Mouse (Mus musculus) kidney, adult 8-10 months (tissue): ENCODE data around the gene 2700097O09Rik.
"Not testable (repeated sequence)": the region's sequence is repeated elsewhere in the genome, so short reads cannot be mapped to it uniquely, and the experiment has no call there.

Experiments used
- DNase-seq, 2 experiments: peaks; one replicate each; pipeline ENCODE4 v3.0.0; 2022

2700097O09Rik gene

DNA sequence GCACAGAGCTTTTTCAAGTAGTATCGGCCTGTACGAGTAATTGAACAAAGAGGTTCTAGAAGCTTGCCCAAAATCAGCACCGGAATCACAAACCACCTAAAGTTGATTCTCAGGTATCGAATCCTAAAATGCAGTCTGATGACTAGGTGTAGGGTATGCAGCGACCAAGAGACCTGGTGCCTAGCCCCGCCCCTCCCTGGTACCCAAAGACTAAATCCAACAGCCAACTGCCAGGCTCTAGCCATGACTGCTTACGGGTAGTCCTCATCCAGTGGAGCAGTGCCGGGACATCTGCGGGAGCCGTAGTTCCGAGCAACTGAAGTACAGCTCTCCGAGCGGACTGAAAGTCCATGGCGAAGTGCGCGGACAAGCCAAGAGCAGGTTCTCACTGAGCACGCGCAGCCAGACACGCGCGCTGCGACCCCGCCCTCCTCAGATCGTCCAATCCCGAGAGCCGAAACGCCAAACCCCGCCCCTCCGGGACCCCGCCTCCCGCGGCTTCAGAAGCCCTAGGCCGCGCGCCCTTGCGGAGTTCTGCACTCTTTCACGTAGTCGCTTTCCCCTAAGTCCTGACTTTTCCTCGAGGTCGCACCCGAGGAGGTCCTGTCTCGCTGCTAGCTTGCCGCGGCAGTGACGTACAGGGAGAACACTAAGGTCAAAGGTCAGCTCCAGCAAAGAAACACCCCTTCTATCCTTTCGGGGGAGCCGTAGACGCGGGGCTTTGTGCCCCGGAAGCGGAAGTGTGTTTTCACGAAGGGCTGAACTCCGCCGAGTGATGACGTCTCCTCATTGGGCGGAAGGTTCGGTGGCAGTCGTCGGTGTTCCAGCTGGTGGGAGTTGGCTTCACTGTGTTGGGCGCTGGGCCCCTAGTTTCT, at the start of gene 2700097O09Rik, which contains the start of gene Srp54a:
2700097O09Rik (minus strand) TSS at position 385 of the 875 bp plus-strand sequence.
Srp54a (plus strand) TSS at position 537 of the 875 bp plus-strand sequence.
- DNase-seq = peak; percentile 92 to 95

GRCm38 (mm10) chr12:55124731-55125130, 44.8 kb upstream of the 2700097O09Rik start:
- DNase-seq = not testable (repeated sequence)

DNA sequence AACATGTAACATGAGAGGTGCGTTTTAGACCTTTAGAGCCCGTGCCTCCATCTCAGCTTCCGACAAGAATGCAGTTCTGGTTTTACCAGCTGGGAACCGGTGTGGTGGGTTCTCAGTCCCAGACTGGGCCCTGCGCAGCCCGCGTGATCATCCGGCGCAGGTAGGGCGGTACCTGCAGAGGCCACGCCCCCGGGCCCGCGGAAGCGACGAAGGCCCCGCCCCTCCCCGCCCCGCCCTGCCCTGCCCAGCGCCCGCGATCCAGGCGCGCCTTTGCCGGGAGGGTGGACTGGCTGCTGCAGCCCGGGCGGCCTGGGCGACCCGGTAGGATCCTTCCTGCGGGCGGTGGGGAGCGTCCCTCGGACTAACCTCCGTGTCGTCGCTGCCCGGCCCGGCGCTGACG, 44.3 kb upstream of the 2700097O09Rik start, which contains the start of gene Fam177a:
Fam177a (plus strand) TSS at position 228 of the 400 bp plus-strand sequence.
- DNase-seq = not testable (repeated sequence)

GRCm38 (mm10) chr12:55112616-55113015, 32.7 kb upstream of the 2700097O09Rik start:
- not testable (repeated sequence) for DNase-seq

DNA sequence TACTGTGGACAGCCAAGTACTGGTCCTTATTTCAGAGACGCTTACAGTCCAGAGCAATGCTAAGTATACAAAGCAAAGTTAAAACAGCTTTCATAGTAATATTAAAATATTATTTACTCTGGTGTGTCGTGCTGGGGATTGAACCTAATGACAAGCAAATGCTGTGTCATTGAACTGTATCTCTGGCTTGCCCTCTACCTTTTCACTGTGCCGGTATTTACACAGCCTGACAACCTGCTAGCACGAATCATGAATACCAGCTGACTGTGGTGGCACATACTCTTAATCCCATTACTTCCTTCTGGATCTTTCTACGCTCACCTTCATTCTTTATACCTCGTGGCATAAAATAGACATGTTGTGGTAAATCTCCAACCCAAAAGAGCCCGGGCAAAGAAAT, 12.2 kb upstream of the 2700097O09Rik start:
- not testable (repeated sequence) for DNase-seq

DNA sequence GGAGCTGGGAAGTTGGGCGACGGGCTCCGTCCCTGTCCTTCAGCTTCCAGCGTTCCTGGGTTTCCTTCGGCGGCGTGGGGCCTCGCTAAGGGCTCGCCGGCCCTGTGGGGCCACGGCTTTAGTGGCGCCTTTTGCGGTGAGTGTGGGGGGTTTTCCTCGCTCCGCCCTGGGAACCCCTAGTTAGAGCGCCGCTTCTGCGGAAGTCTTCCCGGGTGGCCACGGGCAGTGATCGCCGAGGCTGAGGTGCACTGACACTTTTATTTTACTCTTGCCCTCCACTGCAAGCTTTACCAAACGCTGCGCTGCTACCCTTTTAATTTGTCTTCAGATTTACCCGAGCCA, 662 bp upstream of the 2700097O09Rik start:
- DNase-seq = not testable (repeated sequence)

- DNase-seq = not testable (repeated sequence)
Observed at GRCm38 (mm10) chr12:55078706-55079105, 1.2 kb downstream of the 2700097O09Rik start.

- DNase-seq = no peak
Observed at GRCm38 (mm10) chr12:55075296-55075695, 4.6 kb downstream of the 2700097O09Rik start.

DNA sequence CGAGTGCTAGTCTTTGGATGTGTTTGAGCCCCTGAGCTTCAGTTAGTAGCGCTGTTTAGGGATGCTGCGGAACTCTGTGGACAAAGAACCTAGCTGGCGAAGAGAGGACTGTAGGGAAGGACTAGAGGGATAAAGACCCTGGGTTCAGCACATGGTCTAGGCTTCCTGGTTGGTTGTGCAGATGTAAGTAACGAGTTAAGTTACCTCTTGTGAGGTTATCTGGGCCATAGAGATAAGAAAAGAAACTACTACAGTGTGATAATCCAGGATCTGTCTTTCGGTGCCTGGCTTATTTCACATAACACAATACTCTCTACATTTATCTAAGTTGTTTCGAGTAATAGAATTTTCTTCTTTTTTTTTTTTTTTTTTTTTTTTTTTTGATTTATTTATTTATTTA, 6.2 kb downstream of the 2700097O09Rik start:
- no peak for DNase-seq

- DNase-seq = no peak
Observed at GRCm38 (mm10) chr12:55072495-55072894, 7.4 kb downstream of the 2700097O09Rik start.

- peak in 1 of 2 experiments; percentile 20 for DNase-seq
Observed at GRCm38 (mm10) chr12:55062141-55062540, 17.8 kb downstream of the 2700097O09Rik start.

- DNase-seq = no peak
Observed at GRCm38 (mm10) chr12:55061006-55061405, 18.9 kb downstream of the 2700097O09Rik start.

DNA sequence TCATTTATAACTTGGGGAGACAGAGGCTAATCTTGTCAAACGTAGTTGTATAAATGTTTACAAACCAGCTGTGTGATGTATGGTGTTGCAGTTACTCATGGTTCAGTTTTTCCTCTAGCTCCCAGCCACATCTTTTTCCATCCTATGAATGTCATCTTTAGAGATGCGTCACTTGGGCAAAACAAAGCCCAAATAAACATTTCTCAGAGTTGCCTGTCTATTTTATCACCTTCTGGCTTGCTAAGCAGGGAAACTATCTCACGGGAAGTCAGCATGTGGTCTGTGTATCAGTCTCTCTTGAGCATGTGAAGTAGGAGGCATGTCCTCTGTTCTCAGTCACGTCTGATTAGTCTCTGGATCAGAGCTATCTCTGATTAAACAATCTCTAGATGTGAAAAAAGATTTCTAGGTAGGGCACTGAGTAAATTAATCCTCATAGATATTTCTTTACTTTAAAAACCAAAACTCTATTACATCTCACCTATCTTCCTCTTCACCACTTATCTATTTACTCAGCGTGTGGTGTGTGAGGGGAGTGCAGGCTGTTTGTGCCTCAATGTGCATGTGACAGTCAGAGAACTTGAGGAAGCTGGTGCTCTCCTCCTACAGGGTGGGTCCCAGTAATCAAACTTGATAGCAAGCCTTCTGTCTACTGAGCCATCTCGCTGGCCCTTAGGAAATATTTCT, 19.6 kb downstream of the 2700097O09Rik start:
- DNase-seq = no peak

DNA sequence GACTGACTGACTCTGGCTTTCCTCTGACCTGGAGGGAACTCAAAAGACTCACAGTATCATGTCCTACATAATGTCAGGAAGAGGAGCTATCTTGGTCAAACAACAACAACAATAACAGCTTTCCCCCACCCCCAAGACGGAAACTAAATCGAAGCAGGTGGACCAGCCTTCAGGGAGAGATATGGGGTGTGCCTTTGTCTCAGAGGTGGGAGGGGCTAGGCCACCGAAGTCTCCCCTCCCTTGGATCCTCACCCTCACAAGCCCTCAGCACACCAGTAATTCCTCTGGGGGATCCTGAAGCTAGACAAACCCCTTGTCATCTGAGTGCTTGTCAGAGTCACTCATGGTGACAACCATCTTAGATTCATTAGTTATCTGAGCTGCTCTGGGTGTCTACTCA, 20.1 kb downstream of the 2700097O09Rik start:
- DNase-seq = no peak

GRCm38 (mm10) chr12:55058865-55059615, 20.9 kb downstream of the 2700097O09Rik start:
- DNase-seq = peak; percentile 45 to 55

DNA sequence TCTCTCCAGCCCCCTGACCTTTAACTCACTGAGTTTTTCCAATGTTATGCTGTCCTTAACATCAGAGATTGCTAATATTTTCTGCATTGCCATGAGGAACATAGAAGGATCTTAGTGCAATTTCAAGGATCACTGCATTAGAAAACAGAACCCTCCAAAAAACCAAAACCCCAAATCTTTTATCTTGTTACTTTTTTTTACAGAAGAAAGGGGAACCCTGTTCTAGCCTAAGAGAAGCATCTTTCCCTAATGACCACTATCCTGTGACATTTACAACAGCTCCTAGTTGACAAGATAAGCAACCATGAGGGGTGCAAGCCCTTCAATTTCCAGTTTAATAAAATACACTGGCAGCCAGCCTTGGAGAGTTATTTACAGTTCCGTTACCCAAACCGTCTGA, 23.2 kb downstream of the 2700097O09Rik start:
- no peak for DNase-seq

DNA sequence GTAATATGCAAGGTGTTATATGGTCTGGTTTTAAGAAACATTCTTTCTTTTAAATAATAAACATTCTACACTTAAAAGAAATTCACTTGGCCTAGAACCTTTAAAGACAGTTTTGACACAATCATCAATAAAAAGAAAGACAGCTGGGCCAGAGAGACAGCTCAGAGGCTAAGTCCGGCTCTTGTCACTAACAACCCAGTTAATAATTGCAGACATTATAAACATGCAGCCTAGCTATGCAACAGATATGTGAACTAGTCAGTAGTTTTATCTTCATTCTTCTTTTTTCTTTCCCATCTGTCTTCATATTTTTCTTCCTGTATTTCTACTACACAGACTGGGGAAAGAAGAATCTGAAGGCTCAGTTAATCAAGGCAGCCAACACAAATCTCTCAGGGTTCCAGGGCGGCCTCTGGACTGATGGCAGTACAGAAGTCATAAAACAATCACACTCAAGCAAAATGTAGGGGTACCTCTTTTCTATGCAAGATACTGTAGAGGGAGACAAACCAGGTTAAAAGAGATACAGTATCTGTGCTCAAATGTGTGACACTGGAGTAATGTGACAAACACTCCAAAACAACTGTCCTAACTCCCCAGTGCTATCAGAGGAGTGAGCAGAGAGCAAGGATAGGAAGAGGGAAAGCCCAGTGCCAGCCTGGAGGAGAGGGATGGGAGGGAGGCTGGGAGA, 25.2 kb downstream of the 2700097O09Rik start:
- DNase-seq = no peak

GRCm38 (mm10) chr12:55053267-55053666, 26.6 kb downstream of the 2700097O09Rik start:
- DNase-seq = no peak

- no peak for DNase-seq
Observed at GRCm38 (mm10) chr12:55051210-55052173, 28.4 kb downstream of the 2700097O09Rik start.

- DNase-seq = no peak
Observed at GRCm38 (mm10) chr12:55049731-55050353, 30.1 kb downstream of the 2700097O09Rik start.

GRCm38 (mm10) chr12:55041011-55041410, 38.9 kb downstream of the 2700097O09Rik start:
- DNase-seq = no peak
